Mouse (Mus musculus) intestine, postnatal 0 days (tissue): ENCODE measurements at regions not wholly inside any gene's neighbourhood (a gene's known extent, or its start where the extent isn't known, plus 50 kb on each side); places are given as distances from the start of the nearest gene placed in this dataset.

ENCODE experiments used
- ATAC-seq: fragments of 200-750 bp; cut with Nextera tagmentation; 2 replicates; pipeline ENCODE4 v1.8.0; 2017; ENCODE audit warnings: mild to moderate bottlenecking, moderate TSS enrichment, moderate library complexity
- H3K27ac ChIP-seq: fragments of 300-500 bp; sonication (generic); 2 replicates; pipeline ENCODE4 v1.5.1; 2014; ENCODE audit warnings: mild to moderate bottlenecking, low read depth, low read length, moderate library complexity
- H3K27me3 ChIP-seq: fragments of 300-500 bp; sonication (generic); replicated peaks from 2 replicates; pipeline ENCODE4 v1.6.1; 2014; ENCODE audit warnings: low read length, mixed read lengths; ENCODE audit not compliant: control insufficient read depth, insufficient read depth
- H3K36me3 ChIP-seq: fragments of 300-500 bp; sonication (generic); 2 replicates; pipeline ENCODE4 v1.6.1; 2014; ENCODE audit warnings: mild to moderate bottlenecking, moderate library complexity; ENCODE audit not compliant: control insufficient read depth, insufficient read depth
- H3K4me1 ChIP-seq: fragments of 300-500 bp; sonication (generic); replicated peaks from 2 replicates; pipeline ENCODE4 v1.6.1; 2014; ENCODE audit warnings: antibody characterized with exemption, low read length, mixed read lengths; ENCODE audit not compliant: control insufficient read depth, insufficient read depth
- H3K4me2 ChIP-seq: fragments of 300-500 bp; sonication (generic); replicated peaks from 2 replicates; pipeline ENCODE4 v1.6.1; 2014; ENCODE audit warnings: low read depth, mild to moderate bottlenecking, moderate library complexity
- H3K4me3 ChIP-seq: fragments of 300-500 bp; sonication (generic); 2 replicates; pipeline ENCODE4 v1.5.1; 2014; ENCODE audit warnings: low read depth, low read length
- H3K9ac ChIP-seq: fragments of 300-500 bp; sonication (generic); 2 replicates; pipeline ENCODE4 v1.6.1; 2014; ENCODE audit warnings: mild to moderate bottlenecking, low read depth, low read length
- H3K9me3 ChIP-seq: fragments of 300-500 bp; sonication (generic); 2 replicates; pipeline ENCODE4 v1.6.1; 2016; ENCODE audit warnings: mixed run types; ENCODE audit not compliant: control insufficient read depth
- CTCF ChIP-seq: sonication (generic); IDR thresholded peaks from 2 replicates; pipeline ENCODE4 v1.5.1; 2016; ENCODE audit warnings: low read depth, mild to moderate bottlenecking, control low read depth, antibody characterized with exemption, moderate library complexity
- WGBS: fragments of 180-500 bp; shearing (Covaris S2); extraction: QIAGEN DNeasy Blood & Tissue Kit; methylation state at CpG from one replicate; pipeline ENCODE4 v1.1.7; 2014; 5-methylcytosine and 5-hydroxymethylcytosine counted together

- H3K27ac ChIP-seq, result no peak overlapping the region
- no peak overlapping the region for H3K4me3 ChIP-seq
- ATAC-seq, result no peak
- WGBS, result 86% methylated on average over 3 of the region's 3 CpGs
- no peaks in the 10 kb centered on the region for H3K9me3 ChIP-seq
- no peak for TF ChIP-seq CTCF
- no peaks in the 10 kb centered on the region for H3K36me3 ChIP-seq
- H3K4me1 ChIP-seq, result no peaks in the 10 kb centered on the region
- H3K9ac ChIP-seq, result no peak overlapping the region
- H3K4me2 ChIP-seq, result no peak overlapping the region
- no peaks in the 10 kb centered on the region for H3K27me3 ChIP-seq
These were observed 55.8 kb upstream of the Cplx2 start for GRCm38 (mm10) chr13:54315333-54315732.

- TF ChIP-seq CTCF, result no peak
- Histone ChIP-seq H3K9me3 (no peaks in the 10 kb centered on the region), H3K27me3 (no peaks in the 10 kb centered on the region), H3K4me2 (no peak overlapping the region), H3K36me3 (no peaks in the 10 kb centered on the region), H3K27ac (no peak overlapping the region), H3K9ac (no peak overlapping the region), H3K4me1 (no peaks in the 10 kb centered on the region), H3K4me3 (no peak overlapping the region)
- ATAC-seq, result no peak
- 89% methylated on average over 6 of the region's 6 CpGs for WGBS
These were observed 54.2 kb upstream of the Cplx2 start for GRCm38 (mm10) chr13:54316907-54317306.

- Histone ChIP-seq H3K4me2 (no peak overlapping the region), H3K9ac (no peak overlapping the region), H3K36me3 (no peaks in the 10 kb centered on the region), H3K27me3 (no peaks in the 10 kb centered on the region), H3K4me1 (no peaks in the 10 kb centered on the region), H3K9me3 (no peaks in the 10 kb centered on the region), H3K27ac (no peak overlapping the region), H3K4me3 (no peak overlapping the region)
- TF ChIP-seq CTCF, result no peak
- 86% methylated on average over 4 of the region's 4 CpGs for WGBS
- no peak for ATAC-seq
These were observed 53.0 kb upstream of the Cplx2 start for GRCm38 (mm10) chr13:54318161-54318560.

GRCm38 (mm10) chr13:54318601-54319000 lies 52.5 kb upstream of the Cplx2 start:
- H3K27me3 ChIP-seq, result no peaks in the 10 kb centered on the region
- no peak overlapping the region for H3K27ac ChIP-seq
- no peak for TF ChIP-seq CTCF
- ATAC-seq, result no peak
- no peaks in the 10 kb centered on the region for H3K9me3 ChIP-seq
- no peak overlapping the region for H3K9ac ChIP-seq
- H3K36me3 ChIP-seq, result no peaks in the 10 kb centered on the region
- H3K4me1 ChIP-seq, result no peaks in the 10 kb centered on the region
- no peak overlapping the region for H3K4me2 ChIP-seq
- H3K4me3 ChIP-seq, result no peak overlapping the region
- WGBS, result 79% methylated on average over 5 of the region's 5 CpGs

GRCm38 (mm10) chr13:54320212-54320611 lies 50.9 kb upstream of the Cplx2 start:
- no peaks in the 10 kb centered on the region for H3K36me3 ChIP-seq
- no peaks in the 10 kb centered on the region for H3K27me3 ChIP-seq
- H3K9me3 ChIP-seq, result no peaks in the 10 kb centered on the region
- WGBS, result 58% methylated on average over 9 of the region's 9 CpGs
- H3K4me2 ChIP-seq, result no peak overlapping the region
- no peak overlapping the region for H3K4me3 ChIP-seq
- H3K4me1 ChIP-seq, result no peaks in the 10 kb centered on the region
- H3K9ac ChIP-seq, result no peak overlapping the region
- peak; percentile 61 for TF ChIP-seq CTCF
- no peak for ATAC-seq
- H3K27ac ChIP-seq, result no peak overlapping the region

GRCm38 (mm10) chr13:54321011-54321410 lies 50.1 kb upstream of the Cplx2 start:
- no peak for ATAC-seq
- no peak overlapping the region for H3K4me3 ChIP-seq
- 71% methylated on average over 14 of the region's 14 CpGs for WGBS
- H3K4me1 ChIP-seq, result no peaks in the 10 kb centered on the region
- no peak overlapping the region for H3K27ac ChIP-seq
- H3K36me3 ChIP-seq, result no peaks in the 10 kb centered on the region
- no peaks in the 10 kb centered on the region for H3K27me3 ChIP-seq
- no peak overlapping the region for H3K9ac ChIP-seq
- TF ChIP-seq CTCF, result no peak
- H3K4me2 ChIP-seq, result no peak overlapping the region
- no peaks in the 10 kb centered on the region for H3K9me3 ChIP-seq
